Mouse (Mus musculus): ENCODE measurements around the gene Lrrc74b. TPM values are rescaled to one million over a fixed set of nuclear protein-coding genes. Genes with fewer than 3 reads are reported as not detected.

The Lrrc74b gene
- polyA plus RNA-seq, 1 experiment: 0.91 TPM

GRCm38 (mm10) chr16:17496499-17497305 is 64.3 kb downstream of the Lrrc74b start:
- no peak overlapping the region for H3K27ac ChIP-seq (replicated peaks; ENCODE audit: low read depth, low read length)

More at GRCm38 (mm10) chr16:17496499-17497305, 64.3 kb downstream of the Lrrc74b start:
- Histone ChIP-seq H3K4me1 (ENCODE audit: control insufficient read depth, insufficient read depth, insufficient read length, low read length) (no peaks in the 10 kb centered on the region), H3K4me3 (ENCODE audit: insufficient read depth, low read depth, low read length) (no peak overlapping the region)

Other genes starting within 250 kb of the Lrrc74b start
- not detected in 2 replicates for gene Serpind1, start 229.9 kb downstream of the Lrrc74b start, polyA plus RNA-seq (2012; ENCODE audit: insufficient read depth, insufficient read length, missing spikeins)
- 18.4 and 24.4 TPM in 2 replicates for gene Snap29, start 155.3 kb downstream of the Lrrc74b start, polyA plus RNA-seq (2012; ENCODE audit: insufficient read depth, insufficient read length, missing spikeins)
- gene Pi4ka, start 154.9 kb downstream of the Lrrc74b start, polyA plus RNA-seq (2012; ENCODE audit: insufficient read depth, insufficient read length, missing spikeins): 76.2 and 77.2 TPM in 2 replicates
- 9.2 and 13.9 TPM in 2 replicates for gene Crkl, start 109.3 kb downstream of the Lrrc74b start, polyA plus RNA-seq (2012; ENCODE audit: insufficient read depth, insufficient read length, missing spikeins)
- gene Aifm3, start 71.6 kb downstream of the Lrrc74b start, polyA plus RNA-seq (2012; ENCODE audit: insufficient read depth, insufficient read length, missing spikeins): not detected in 2 replicates
- 38.0 and 38.2 TPM in 2 replicates for gene Lztr1, start 52.6 kb downstream of the Lrrc74b start, polyA plus RNA-seq (2012; ENCODE audit: insufficient read depth, insufficient read length, missing spikeins)
- 19.5 and 21.9 TPM in 2 replicates for gene Thap7, start 30.1 kb downstream of the Lrrc74b start, polyA plus RNA-seq (2012; ENCODE audit: insufficient read depth, insufficient read length, missing spikeins)
- 4.6 and 7.6 TPM in 2 replicates for gene P2rx6, start 638 bp upstream of the Lrrc74b start, polyA plus RNA-seq (2012; ENCODE audit: insufficient read depth, insufficient read length, missing spikeins)
- 1.5 TPM in 1 of 2 replicates, not detected in the other for gene Slc7a4, start 22.0 kb upstream of the Lrrc74b start, polyA plus RNA-seq (2012; ENCODE audit: insufficient read depth, insufficient read length, missing spikeins)
- gene Smpd4, start 58.1 kb upstream of the Lrrc74b start, polyA plus RNA-seq (2012; ENCODE audit: insufficient read depth, insufficient read length, missing spikeins): 10.9 and 20.6 TPM in 2 replicates
- gene Ccdc74a, start 85.2 kb upstream of the Lrrc74b start, polyA plus RNA-seq (2012; ENCODE audit: insufficient read depth, insufficient read length, missing spikeins): not detected in 2 replicates
- 14.7 and 16.2 TPM in 2 replicates for gene Med15, start 171.6 kb upstream of the Lrrc74b start, polyA plus RNA-seq (2012; ENCODE audit: insufficient read depth, insufficient read length, missing spikeins)
- 10.2 and 19.0 TPM in 2 replicates for gene Klhl22, start 198.4 kb upstream of the Lrrc74b start, polyA plus RNA-seq (2012; ENCODE audit: insufficient read depth, insufficient read length, missing spikeins)
- gene Scarf2, start 236.0 kb upstream of the Lrrc74b start, polyA plus RNA-seq (2012; ENCODE audit: insufficient read depth, insufficient read length, missing spikeins): 0.92 and 1.8 TPM in 2 replicates

Measured in brown adipose tissue, adult 24 weeks (tissue).